Mouse (Mus musculus) heart, embryonic 12.5 days (tissue): ENCODE results near the gene Pram1. TPM values are rescaled to one million over a fixed set of nuclear protein-coding genes. Genes with fewer than 3 reads are reported as not detected.
"Not testable (repeated sequence)": the region's sequence is repeated elsewhere in the genome, so short reads cannot be mapped to it uniquely, and the experiment has no call there.

Experiments
- ATAC-seq: fragments of 200-750 bp; cut with Nextera tagmentation; 2 replicates; pipeline ENCODE4 v1.8.0; 2017; ENCODE audit warnings: moderate TSS enrichment, moderate library complexity; ENCODE audit not compliant: insufficient number of reproducible peaks, low FRiP score
- H3K27ac ChIP-seq: fragments of 300-500 bp; sonication (generic); 2 replicates; pipeline ENCODE4 v1.5.1; 2016; ENCODE audit warnings: mild to moderate bottlenecking, moderate library complexity; ENCODE audit not compliant: poor library complexity, severe bottlenecking
- H3K27me3 ChIP-seq: fragments of 300-500 bp; sonication (generic); replicated peaks from 2 replicates; pipeline ENCODE4 v1.6.1; 2016; ENCODE audit warnings: mild to moderate bottlenecking, moderate library complexity
- H3K36me3 ChIP-seq: fragments of 300-500 bp; sonication (generic); 2 replicates; pipeline ENCODE4 v1.6.1; 2016; ENCODE audit warnings: mild to moderate bottlenecking, moderate library complexity
- H3K4me1 ChIP-seq: fragments of 300-500 bp; sonication (generic); replicated peaks from 2 replicates; pipeline ENCODE4 v1.6.1; 2016; ENCODE audit warnings: mild to moderate bottlenecking
- H3K4me2 ChIP-seq: fragments of 300-500 bp; sonication (generic); 2 replicates; pipeline ENCODE4 v1.6.1; 2016; ENCODE audit warnings: mild to moderate bottlenecking, moderate library complexity
- H3K4me3 ChIP-seq: fragments of 300-500 bp; sonication (generic); 2 replicates; pipeline ENCODE4 v1.5.1; 2016; ENCODE audit warnings: mild to moderate bottlenecking
- H3K9ac ChIP-seq: fragments of 300-500 bp; sonication (generic); 2 replicates; pipeline ENCODE4 v1.6.1; 2016; ENCODE audit warnings: mild to moderate bottlenecking, moderate library complexity
- H3K9me3 ChIP-seq: fragments of 300-500 bp; sonication (generic); replicated peaks from 2 replicates; pipeline ENCODE4 v1.6.1; 2016; ENCODE audit warnings: mild to moderate bottlenecking, moderate library complexity
- WGBS: fragments of 180-500 bp; shearing (Covaris S2); methylation state at CpG from one replicate; pipeline ENCODE4 v1.1.7; 2016; 5-methylcytosine and 5-hydroxymethylcytosine counted together
- polyA plus RNA-seq: library from polyadenylated mRNA; unstranded; fragments of >200 nt; fragmentation: Nextera tagmentation; extraction: Ambion mirVana; gene quantifications from 2 replicates; pipeline ENCODE4 v1.2.1, GENCODE M21; 2016

The Pram1 gene
- polyA plus RNA-seq: 0.14 and 0.67 TPM in 2 replicates

- no peak for ATAC-seq
- Histone ChIP-seq H3K9me3 (no peaks in the 10 kb centered on the region), H3K27ac (no peak within 1 kb of the TSS), H3K9ac (no peak within 1 kb of the TSS), H3K4me3 (no peak within 1 kb of the TSS), H3K27me3 (no peaks in the 10 kb centered on the region), H3K4me2 (no peak within 1 kb of the TSS), H3K4me1 (no peaks in the 10 kb centered on the region; the same call in 1 of the 2 replicates), H3K36me3 (peaks cover 37% of the 10 kb centered on the region)
- WGBS: 72% methylated on average over 4 of the region's 4 CpGs
These were observed at the start of gene Pram1 for GRCm38 (mm10) chr17:33637516-33638276. TSS of gene Pram1 (plus strand) at chr17:33638056.

GRCm38 (mm10) chr17:33597271-33597670, 40.6 kb upstream of the Pram1 start:
- Histone ChIP-seq H3K4me3 (no peak overlapping the region), H3K27me3 (no peaks in the 10 kb centered on the region), H3K4me2 (no peak overlapping the region), H3K4me1 (no peaks in the 10 kb centered on the region), H3K9ac (no peak overlapping the region), H3K27ac (no peak overlapping the region), H3K9me3 (peaks cover 8% of the 10 kb centered on the region), H3K36me3 (no peaks in the 10 kb centered on the region)
- ATAC-seq: no peak

- 85% methylated on average over 5 of the region's 5 CpGs for WGBS
- H3K4me1 ChIP-seq: no peaks in the 10 kb centered on the region
- H3K9ac ChIP-seq: no peak overlapping the region
- no peak overlapping the region for H3K4me3 ChIP-seq
- no peak overlapping the region for H3K27ac ChIP-seq
- H3K4me2 ChIP-seq: no peak overlapping the region
- H3K27me3 ChIP-seq: no peaks in the 10 kb centered on the region
- H3K9me3 ChIP-seq: peaks cover 8% of the 10 kb centered on the region
- ATAC-seq: no peak
- no peaks in the 10 kb centered on the region for H3K36me3 ChIP-seq
These were observed 39.4 kb upstream of the Pram1 start for GRCm38 (mm10) chr17:33598506-33598905.

- Histone ChIP-seq H3K27ac (no peak overlapping the region), H3K27me3 (no peaks in the 10 kb centered on the region), H3K4me2 (no peak overlapping the region), H3K36me3 (no peaks in the 10 kb centered on the region), H3K9me3 (peaks cover 8% of the 10 kb centered on the region), H3K4me3 (no peak overlapping the region), H3K4me1 (no peaks in the 10 kb centered on the region), H3K9ac (no peak overlapping the region)
- ATAC-seq: no peak
- WGBS: 83% methylated on average over 8 of the region's 8 CpGs
These were observed 37.9 kb upstream of the Pram1 start for GRCm38 (mm10) chr17:33599836-33600475.

- Histone ChIP-seq H3K27ac (no peak overlapping the region), H3K27me3 (no peaks in the 10 kb centered on the region), H3K4me1 (no peaks in the 10 kb centered on the region), H3K9me3 (peaks cover 8% of the 10 kb centered on the region), H3K36me3 (no peaks in the 10 kb centered on the region), H3K4me3 (no peak overlapping the region), H3K4me2 (no peak overlapping the region), H3K9ac (no peak overlapping the region)
- no peak for ATAC-seq
- WGBS: 77% methylated on average over 3 of the region's 3 CpGs
These were observed 37.0 kb upstream of the Pram1 start for GRCm38 (mm10) chr17:33600831-33601230.

- no peak overlapping the region for H3K27ac ChIP-seq
- 80% methylated on average over 12 of the region's 12 CpGs for WGBS
- no peak overlapping the region for H3K4me3 ChIP-seq
- no peaks in the 10 kb centered on the region for H3K36me3 ChIP-seq
- H3K4me2 ChIP-seq: no peak overlapping the region
- peaks cover 8% of the 10 kb centered on the region for H3K9me3 ChIP-seq
- H3K27me3 ChIP-seq: no peaks in the 10 kb centered on the region
- no peak for ATAC-seq
- H3K4me1 ChIP-seq: no peaks in the 10 kb centered on the region
- H3K9ac ChIP-seq: no peak overlapping the region
These were observed 35.9 kb upstream of the Pram1 start for GRCm38 (mm10) chr17:33601947-33602346.

- Histone ChIP-seq H3K4me1 (no peaks in the 10 kb centered on the region), H3K4me2 (no peak overlapping the region), H3K9ac (no peak overlapping the region), H3K9me3 (no peaks in the 10 kb centered on the region), H3K27me3 (no peaks in the 10 kb centered on the region), H3K4me3 (no peak overlapping the region), H3K36me3 (no peaks in the 10 kb centered on the region), H3K27ac (no peak overlapping the region)
- ATAC-seq: no peak
- 40% methylated on average over 2 of the region's 2 CpGs for WGBS
These were observed 30.6 kb upstream of the Pram1 start for GRCm38 (mm10) chr17:33607273-33607672.

- Histone ChIP-seq H3K36me3 (no peaks in the 10 kb centered on the region), H3K4me2 (no peak overlapping the region), H3K27ac (no peak overlapping the region), H3K9ac (no peak overlapping the region), H3K4me1 (no peaks in the 10 kb centered on the region), H3K9me3 (no peaks in the 10 kb centered on the region), H3K4me3 (no peak overlapping the region), H3K27me3 (no peaks in the 10 kb centered on the region)
- WGBS: 76% methylated on average over 7 of the region's 7 CpGs
- no peak for ATAC-seq
These were observed 27.3 kb upstream of the Pram1 start for GRCm38 (mm10) chr17:33610548-33610947.

- H3K4me2 ChIP-seq, H3K27ac ChIP-seq, H3K9ac ChIP-seq, ATAC-seq, H3K4me3 ChIP-seq, H3K36me3 ChIP-seq, H3K27me3 ChIP-seq, H3K9me3 ChIP-seq, H3K4me1 ChIP-seq: not testable (repeated sequence)
- WGBS: 85% methylated on average over 5 of the region's 5 CpGs
These were observed 24.1 kb upstream of the Pram1 start for GRCm38 (mm10) chr17:33613726-33614125.

- Histone ChIP-seq H3K4me2 (no peak overlapping the region), H3K27me3 (no peaks in the 10 kb centered on the region), H3K27ac (no peak overlapping the region), H3K9ac (no peak overlapping the region), H3K9me3 (no peaks in the 10 kb centered on the region), H3K4me3 (no peak overlapping the region), H3K4me1 (peaks cover 17% of the 10 kb centered on the region), H3K36me3 (peaks cover 23% of the 10 kb centered on the region)
- WGBS: 85% methylated on average over 3 of the region's 3 CpGs
- ATAC-seq: no peak
These were observed 10.6 kb upstream of the Pram1 start for GRCm38 (mm10) chr17:33627281-33627680.

- WGBS: 3% methylated on average over 35 of the region's 35 CpGs
- Histone ChIP-seq H3K9ac (peak within 1 kb of the TSS; percentile 84), H3K27ac (peak within 1 kb of the TSS; percentile 98), H3K4me1 (peaks cover 17% of the 10 kb centered on the region), H3K36me3 (peaks cover 35% of the 10 kb centered on the region), H3K4me3 (peak within 1 kb of the TSS; percentile 80), H3K4me2 (peak within 1 kb of the TSS; percentile 74), H3K27me3 (no peaks in the 10 kb centered on the region), H3K9me3 (no peaks in the 10 kb centered on the region)
- peak; percentile 96 for ATAC-seq
These were observed 9.0 kb upstream of the Pram1 start, which contains the start of gene Zfp414 for GRCm38 (mm10) chr17:33628621-33629486. TSS of gene Zfp414 (plus strand) at chr17:33629090.
